Mouse (Mus musculus): ENCODE measurements around the gene Olfr262.
A peak's percentile ranks its signal among the peaks of the same experiment; 100 is the strongest.
"Not testable (repeated sequence)": the region's sequence is repeated elsewhere in the genome, so short reads cannot be mapped to it uniquely, and the experiment has no call there.

Olfr262 gene

GRCm38 (mm10) chr19:12241559-12241958 lies at the start of gene Olfr262:
Gene Olfr262, minus strand, starts transcription at chr19:12241659.
- DNase-seq (ENCODE audit: low spot score), result peak; percentile 1

- DNase-seq (ENCODE audit: low spot score), result no peak
Observed at GRCm38 (mm10) chr19:12279554-12279953, 38.1 kb upstream of the Olfr262 start, which contains the start of gene Olfr1434. Gene Olfr1434, plus strand, starts transcription at chr19:12279854.

- no peak for DNase-seq (ENCODE audit: low spot score)
Observed at GRCm38 (mm10) chr19:12260732-12261131, 19.3 kb upstream of the Olfr262 start, which contains the start of gene Olfr235. Gene Olfr235, plus strand, starts transcription at chr19:12261032.

GRCm38 (mm10) chr19:12232496-12232895 lies 9.0 kb downstream of the Olfr262 start, which contains the start of gene Olfr1432:
Gene Olfr1432, minus strand, starts transcription at chr19:12232596.
- DNase-seq (ENCODE audit: low spot score), result not testable (repeated sequence)

- DNase-seq (ENCODE audit: low spot score), result no peak
Observed at GRCm38 (mm10) chr19:12200334-12200733, 41.1 kb downstream of the Olfr262 start, which contains the start of gene Olfr1431. Gene Olfr1431, plus strand, starts transcription at chr19:12200634.

GRCm38 (mm10) chr19:12199076-12199475 lies 42.4 kb downstream of the Olfr262 start:
- DNase-seq (ENCODE audit: low spot score), result not testable (repeated sequence)
